Mouse (Mus musculus) B cell, adult 67 days (primary cell): ENCODE results near the gene Gm12216. TPM values are rescaled to one million over a fixed set of nuclear protein-coding genes. Genes with fewer than 3 reads are reported as not detected.

Experiments used
- total RNA-seq, 2 experiments: library from RNA; stranded (reverse); gene quantifications; 4 replicates each; pipeline ENCODE4 v1.2.4; 2023

Gene Gm12216
- total RNA-seq: 1 to 10 TPM; 4.2 to 8.9 TPM

GRCm38 (mm10) chr11:53858761-53859580 lies at the start of gene Gm12216:
Gm12216 (minus strand) TSS chr11:53859256.

GRCm38 (mm10) chr11:53891505-53892451 lies 32.7 kb upstream of the Gm12216 start, which contains the start of gene Slc22a5:
Slc22a5 (minus strand) TSS chr11:53891660.

GRCm38 (mm10) chr11:53773087-53773486 lies 86.0 kb downstream of the Gm12216 start, which contains the start of gene Gm17334:
Gm17334 (minus strand) TSS chr11:53773187.

GRCm38 (mm10) chr11:53769760-53770124 lies 89.3 kb downstream of the Gm12216 start, which contains the start of gene Irf1:
Irf1 (plus strand) TSS chr11:53770014.

Other genes starting within 250 kb of the Gm12216 start
- not detected for gene Il4, start 240.6 kb downstream of the Gm12216 start, total RNA-seq
- gene Il13, start 224.6 kb downstream of the Gm12216 start, total RNA-seq: not detected
- gene Rad50, start 151.9 kb downstream of the Gm12216 start, total RNA-seq: 10 to 100 TPM; 31.4 to 36.6 TPM
- gene Il5, start 138.5 kb downstream of the Gm12216 start, total RNA-seq: not detected
- gene Irf1, start 89.2 kb downstream of the Gm12216 start, total RNA-seq: 100 to 1,000 TPM; 190 to 196 TPM
- not detected for gene Gm17334, start 86.1 kb downstream of the Gm12216 start, total RNA-seq
- gene Slc22a5, start 32.4 kb upstream of the Gm12216 start, total RNA-seq: 10 to 100 TPM; 13.1 to 14.4 TPM
- gene Slc22a21, start 121.1 kb upstream of the Gm12216 start, total RNA-seq: 1 to 10 TPM; 1.0 to 1.2 TPM
- gene Slc22a4, start 168.8 kb upstream of the Gm12216 start, total RNA-seq: not detected
- not detected for gene Pdlim4, start 209.8 kb upstream of the Gm12216 start, total RNA-seq
- gene P4ha2, start 240.8 kb upstream of the Gm12216 start, total RNA-seq: not detected